Mouse (Mus musculus) mouse embryonic stem cell (cell line): ENCODE data around the gene Drg2.

Experiments
- in situ Hi-C, 2 experiments: fragments of 300-500 bp; cut with MboI; formaldehyde crosslinking; loops; 1 replicate in 1 of 2; 3 replicates in 1 of 2; pipeline ENCODE4 v1.14.3; 2019 to 2020; ENCODE audit warnings: low sequenced_read_pairs in 2 of 2, low pct_unique_long_range_greater_than_20kb in 1 of 2, mixed read lengths in 1 of 2; ENCODE audit not compliant: unreplicated experiment in 1 of 2

Drg2 gene

GRCm38 (mm10) chr11:60454745-60455087 lies 325 bp downstream of the Drg2 start:
- in situ Hi-C loops = no loop called here

DNA sequence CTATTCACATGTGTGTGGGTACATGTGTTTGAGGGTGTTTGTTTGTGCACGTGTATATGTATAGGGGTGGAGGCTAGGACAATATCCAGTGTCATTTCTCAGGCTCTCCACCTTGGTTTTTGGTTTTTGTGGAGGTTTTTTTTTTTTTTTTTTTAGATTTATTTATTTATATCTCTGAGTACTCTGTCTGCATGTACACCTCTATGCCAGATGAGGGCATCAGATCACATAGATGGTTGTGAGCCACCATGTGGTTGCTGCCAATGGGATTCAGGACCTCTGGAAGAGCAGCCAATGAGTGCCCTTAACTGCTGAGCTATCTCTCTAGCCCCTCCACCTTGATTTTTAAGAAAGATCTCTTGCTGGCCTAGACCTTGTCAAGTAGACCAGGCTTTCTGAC lies 3.6 kb downstream of the Drg2 start:
- in situ Hi-C loops = no loop called here

DNA sequence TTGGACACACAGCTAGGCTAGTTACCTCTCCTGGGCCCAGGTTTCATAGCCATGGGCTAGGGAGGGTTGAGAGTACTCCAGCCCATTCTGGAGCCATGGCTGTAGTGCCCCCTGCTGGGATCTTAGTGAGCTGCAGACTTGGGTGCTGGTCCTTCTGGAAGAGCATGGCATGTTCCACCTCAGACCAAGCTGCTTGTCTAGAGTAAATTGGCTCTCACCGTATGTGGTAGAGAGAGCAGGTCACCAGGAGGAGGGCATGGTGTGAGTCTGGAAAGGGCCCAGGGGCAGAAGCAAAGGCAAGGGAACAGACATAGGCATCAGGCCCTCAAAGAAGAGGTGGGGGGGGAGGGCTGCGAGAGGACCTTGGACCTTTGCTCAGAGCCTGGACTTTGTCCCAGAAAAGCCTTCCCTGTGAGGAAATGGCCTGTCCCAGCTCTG lies 11.6 kb downstream of the Drg2 start:
- in situ Hi-C loops = no loop called here

DNA sequence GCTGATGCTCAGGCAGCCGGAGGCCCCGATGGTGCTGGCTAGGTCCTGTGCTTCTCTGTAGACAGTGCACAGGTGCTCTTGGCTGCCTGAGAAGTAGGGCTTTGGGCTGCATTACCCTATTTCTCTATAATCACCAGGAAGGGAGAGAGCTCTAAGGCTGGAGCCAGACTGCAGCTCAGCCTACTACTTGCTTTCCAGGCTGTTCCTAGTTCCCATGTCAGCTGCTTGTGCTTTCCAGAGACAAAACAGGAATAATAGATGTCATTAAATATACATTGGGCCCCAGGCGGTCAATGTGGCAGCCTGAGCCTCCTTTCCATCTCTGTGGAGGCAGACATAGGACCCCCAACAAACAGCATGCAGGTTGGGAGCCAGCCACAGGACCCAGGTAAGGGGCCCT lies 14.6 kb downstream of the Drg2 start, which contains the start of gene Myo15:
Myo15 (plus strand) TSS at position 301 of the 400 bp plus-strand sequence.
- in situ Hi-C loops = no loop called here

GRCm38 (mm10) chr11:60470743-60471142 lies 16.4 kb downstream of the Drg2 start:
- in situ Hi-C loops = no loop called here

DNA sequence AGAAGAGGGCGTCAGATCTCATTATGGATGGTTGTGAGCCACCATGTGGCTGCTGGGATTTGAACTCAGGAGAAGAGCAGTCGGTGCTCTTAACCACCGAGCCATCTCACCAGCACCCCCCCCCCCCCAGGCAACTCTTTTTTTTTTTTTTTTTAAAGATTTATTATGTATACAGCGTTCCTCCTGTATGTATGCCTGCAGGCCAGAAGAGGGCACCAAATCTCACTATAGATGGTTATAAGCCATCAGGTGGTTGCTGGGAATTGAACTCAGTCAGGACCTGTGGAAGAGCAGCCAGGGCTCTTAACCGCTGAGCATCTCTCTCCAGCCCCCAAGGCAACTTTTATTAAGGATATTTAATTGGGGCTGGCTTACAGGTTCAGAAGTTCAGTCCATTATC lies 20.1 kb downstream of the Drg2 start:
- in situ Hi-C loops = no loop called here

DNA sequence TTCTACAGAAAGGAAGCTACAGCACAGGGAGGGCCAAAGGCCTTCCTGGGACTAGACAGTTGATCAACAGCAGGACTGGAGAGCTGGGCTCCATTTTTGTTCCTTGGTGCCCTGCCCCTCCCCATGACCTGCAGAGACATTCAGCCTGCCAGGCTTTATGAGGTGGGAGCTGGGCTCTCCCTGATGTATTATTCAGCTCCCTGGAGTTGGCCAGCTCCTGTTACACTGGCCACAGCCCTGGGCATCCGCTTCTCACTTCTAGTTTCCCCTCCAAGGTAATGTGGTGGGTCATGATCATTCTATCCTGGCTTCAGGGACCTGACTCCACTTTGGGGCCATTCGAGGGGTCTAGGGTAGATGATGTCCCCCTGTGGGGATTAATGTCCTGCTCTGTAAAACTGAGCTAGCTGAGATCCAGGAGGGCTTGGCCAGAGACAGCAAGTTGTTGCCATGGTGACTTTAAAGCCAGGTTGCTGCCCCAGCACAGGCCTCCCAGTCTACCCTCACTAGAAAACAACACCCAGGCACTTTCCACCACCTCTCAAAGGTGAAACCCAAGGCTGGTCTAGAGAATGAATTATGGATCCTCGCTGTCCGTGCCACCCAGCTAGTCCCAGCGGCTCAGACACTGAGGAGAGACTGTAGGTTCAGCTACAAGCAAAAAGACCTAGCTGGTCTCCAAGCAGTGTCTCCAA lies 21.4 kb downstream of the Drg2 start:
- in situ Hi-C loops = loop anchor here in 1 of 2 experiments (5.0 kb wide), 1 partner anchor 36 kb away; no protein-coding TSS in a partner anchor

DNA sequence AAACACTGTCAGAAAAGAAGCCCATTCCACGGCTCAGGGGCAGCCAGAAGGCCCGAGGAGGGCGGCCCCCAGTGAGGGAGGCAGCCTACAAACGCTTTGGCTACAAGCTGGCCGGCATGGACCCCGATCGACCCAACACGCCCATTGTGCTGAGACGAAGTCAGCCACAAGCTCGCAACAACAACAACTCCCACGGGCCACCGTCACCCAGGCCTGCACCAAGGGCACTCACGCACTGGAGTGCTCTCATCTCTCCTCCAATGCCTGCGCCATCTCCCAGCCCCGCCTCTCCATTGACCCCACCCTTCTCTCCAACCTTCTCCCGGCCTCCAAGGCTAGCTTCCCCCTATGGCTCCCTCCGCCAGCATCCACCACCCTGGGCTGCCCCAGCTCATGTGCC lies 23.7 kb downstream of the Drg2 start:
- in situ Hi-C loops = loop anchor here in 1 of 2 experiments (5.0 kb wide), 1 partner anchor 34 kb away; no protein-coding TSS in a partner anchor

GRCm38 (mm10) chr11:60486267-60486666 lies 31.9 kb downstream of the Drg2 start:
- in situ Hi-C loops = no loop called here

GRCm38 (mm10) chr11:60492726-60493125 lies 38.3 kb downstream of the Drg2 start:
- in situ Hi-C loops = no loop called here

DNA sequence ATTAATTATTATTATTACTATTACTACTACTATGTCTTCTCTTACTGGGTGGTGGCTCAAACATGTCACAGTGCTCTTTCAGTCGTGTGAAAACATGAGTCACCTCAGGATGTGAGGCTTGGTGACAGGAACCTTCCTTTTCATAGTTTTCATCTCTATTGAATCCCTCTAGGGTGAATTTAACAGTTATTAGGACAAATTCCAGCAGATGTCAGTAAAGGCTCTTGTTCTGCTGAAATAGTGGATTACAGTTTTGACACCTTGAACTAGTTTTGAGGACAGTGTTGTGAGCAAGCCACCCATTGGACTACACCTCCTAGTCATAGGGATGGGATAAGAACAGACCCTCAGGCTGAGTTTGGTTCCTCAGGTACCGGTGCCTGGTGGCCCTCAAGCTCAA lies 41.3 kb downstream of the Drg2 start:
- in situ Hi-C loops = no loop called here

DNA sequence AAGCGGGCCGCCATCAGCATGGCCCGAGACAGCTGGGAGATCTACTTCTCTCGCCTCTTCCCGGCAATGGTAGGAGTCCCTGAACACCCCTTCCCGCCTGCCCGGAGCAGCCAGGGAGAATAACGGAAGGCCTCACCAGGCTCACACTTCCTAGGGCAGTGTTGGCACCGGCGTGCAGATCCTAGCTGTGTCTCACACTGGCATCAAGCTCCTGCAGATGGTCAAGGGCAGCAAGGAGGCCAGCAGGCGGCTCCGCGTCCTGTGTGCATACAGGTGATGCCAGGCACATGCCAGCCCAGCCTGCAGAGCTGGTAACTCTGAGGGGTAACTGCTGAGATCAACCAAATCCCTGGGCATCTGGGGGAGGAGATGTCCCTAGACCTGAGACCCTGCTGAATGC lies 52.9 kb downstream of the Drg2 start:
- in situ Hi-C loops = no loop called here

- in situ Hi-C loops = no loop called here
These were observed 54.6 kb downstream of the Drg2 start for GRCm38 (mm10) chr11:60508950-60509349.

DNA sequence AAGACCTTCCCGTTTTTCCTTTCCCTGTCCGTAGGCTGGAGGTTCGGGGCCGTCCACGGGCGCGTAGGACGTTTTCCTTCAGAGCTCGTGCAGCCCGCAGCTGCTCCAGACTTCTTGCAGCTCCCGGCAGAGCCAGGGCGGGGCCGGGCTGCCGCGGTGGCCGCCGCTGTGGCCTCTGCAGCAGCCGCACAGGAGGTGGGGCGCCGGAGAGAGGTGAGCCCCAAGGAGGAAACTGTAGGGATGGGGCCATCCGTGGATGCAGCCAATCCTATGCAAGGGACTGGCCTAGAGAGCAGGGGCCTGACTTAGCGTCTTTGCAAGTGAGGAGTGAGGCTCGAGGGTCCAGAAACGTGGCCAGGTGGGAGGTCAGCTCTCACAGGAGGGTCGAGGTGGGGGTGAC lies 55.1 kb downstream of the Drg2 start:
- in situ Hi-C loops = no loop called here

- in situ Hi-C loops = loop anchor here in 1 of 2 experiments (5.0 kb wide), 1 partner anchor 35 kb away; no protein-coding TSS in a partner anchor
These were observed 57.5 kb downstream of the Drg2 start for GRCm38 (mm10) chr11:60511893-60512292.

DNA sequence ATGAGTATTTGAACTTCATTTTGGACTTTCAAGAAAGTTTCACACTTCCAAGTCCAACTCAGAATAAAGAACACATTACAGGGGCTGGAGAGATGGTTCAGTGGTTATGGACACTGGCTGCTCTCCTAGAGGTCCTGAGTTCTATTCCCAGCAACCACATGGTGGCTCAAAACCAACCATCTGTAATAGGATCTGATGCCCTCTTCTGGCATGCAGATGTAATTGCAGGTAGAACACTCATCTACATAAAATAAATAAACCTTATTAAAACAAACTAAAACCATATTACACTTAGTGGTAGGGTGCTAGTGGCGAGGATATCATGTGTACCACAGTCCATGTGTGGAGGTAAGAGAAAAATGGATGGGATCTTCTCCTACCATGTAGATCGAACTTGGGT lies 58.1 kb downstream of the Drg2 start:
- in situ Hi-C loops = loop anchor here in 1 of 2 experiments (5.0 kb wide), 1 partner anchor 35 kb away; no protein-coding TSS in a partner anchor

DNA sequence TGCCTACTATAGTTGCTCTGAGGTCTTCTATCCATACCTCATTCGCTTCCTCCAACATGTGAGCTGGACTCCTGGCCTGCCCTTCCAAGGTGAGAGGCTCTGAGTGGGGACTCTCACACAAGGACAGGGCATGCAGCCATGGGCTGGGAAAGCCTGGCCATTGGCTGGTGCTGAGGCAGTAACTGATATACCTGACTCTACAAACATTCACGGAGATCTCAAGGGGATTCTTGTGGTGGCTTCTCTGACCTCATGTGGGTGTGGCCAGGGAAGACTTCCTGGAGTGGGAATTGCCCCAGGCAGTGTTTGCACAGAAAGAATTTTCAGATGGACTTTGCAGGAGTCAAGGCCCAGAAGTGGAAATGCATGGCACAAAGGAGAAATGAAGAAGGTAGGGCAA lies 60.5 kb downstream of the Drg2 start:
- in situ Hi-C loops = loop anchor here in 1 of 2 experiments (5.0 kb wide), 1 partner anchor 38 kb away; no protein-coding TSS in a partner anchor

DNA sequence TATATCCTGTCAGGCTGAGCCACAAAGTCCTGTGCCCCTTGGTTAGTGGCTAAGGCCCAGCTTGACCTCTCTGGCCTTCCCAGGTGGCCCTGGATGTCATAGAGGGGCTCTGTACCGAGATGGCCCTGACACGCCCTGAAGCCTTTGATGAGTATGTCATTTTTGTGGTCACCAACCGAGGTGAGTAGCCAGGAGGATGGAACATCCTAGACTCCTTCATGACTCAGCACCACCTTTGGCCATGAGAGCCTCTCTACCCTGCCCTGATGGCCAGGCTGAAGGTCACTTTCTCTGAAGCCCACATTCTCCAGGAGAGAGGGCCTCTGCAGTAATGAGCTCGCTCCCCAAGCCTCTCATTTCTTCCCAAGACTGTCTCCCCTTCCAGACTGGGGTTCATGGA lies 63.9 kb downstream of the Drg2 start:
- in situ Hi-C loops = no loop called here
